Mouse (Mus musculus): ENCODE data around the gene Nebl. TPM values are rescaled to one million over a fixed set of nuclear protein-coding genes. Genes with fewer than 3 reads are reported as not detected.

Nebl gene
- polyA plus RNA-seq, 1 experiment from 2014 or later = 6.3 TPM

DNA sequence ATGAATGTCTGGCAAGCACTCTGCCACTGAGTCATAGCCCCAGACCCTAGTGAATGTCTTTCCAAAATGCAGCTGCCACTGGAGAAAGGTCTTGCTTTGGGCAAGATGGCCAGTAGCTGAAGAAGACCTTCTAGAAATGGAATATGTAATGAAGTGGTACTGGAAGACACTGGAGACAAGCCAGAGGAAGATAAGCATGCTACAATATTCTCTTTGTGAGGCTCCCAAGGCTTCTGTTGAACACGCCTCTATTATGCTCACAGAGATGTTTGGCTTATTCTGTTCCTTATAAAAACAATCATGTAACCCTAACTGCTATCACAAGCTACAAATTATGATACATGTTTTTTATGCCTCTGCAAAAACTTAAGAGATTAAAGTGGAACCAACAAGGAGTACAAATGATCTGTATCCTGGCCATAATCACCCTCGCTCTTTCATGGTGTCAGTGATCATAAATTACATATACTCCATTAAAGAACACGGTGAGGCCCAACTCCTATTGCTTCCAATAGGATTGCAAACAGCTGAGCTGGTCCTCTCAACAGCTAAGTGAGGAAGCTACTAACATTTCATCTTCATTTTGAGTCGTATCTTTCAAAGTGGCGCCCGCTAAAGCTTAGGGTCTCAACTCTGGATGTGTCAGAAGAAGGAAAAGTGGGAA lies 145.8 kb downstream of the Nebl start:
- WGBS = 91% methylated on average over 6 of the region's 6 CpGs
- Histone ChIP-seq H3K27me3 (ENCODE audit: insufficient read depth, poor library complexity, severe bottlenecking) (no peaks in the 10 kb centered on the region), H3K36me3 (no peaks in the 10 kb centered on the region), H3K27ac (no peak overlapping the region), H3K4me3 (no peak overlapping the region), H3K9me3 (no peaks in the 10 kb centered on the region), H3K4me1 (replicated peaks) (no peaks in the 10 kb centered on the region)
- DNase-seq (ENCODE audit: low spot score) = no peak

DNA sequence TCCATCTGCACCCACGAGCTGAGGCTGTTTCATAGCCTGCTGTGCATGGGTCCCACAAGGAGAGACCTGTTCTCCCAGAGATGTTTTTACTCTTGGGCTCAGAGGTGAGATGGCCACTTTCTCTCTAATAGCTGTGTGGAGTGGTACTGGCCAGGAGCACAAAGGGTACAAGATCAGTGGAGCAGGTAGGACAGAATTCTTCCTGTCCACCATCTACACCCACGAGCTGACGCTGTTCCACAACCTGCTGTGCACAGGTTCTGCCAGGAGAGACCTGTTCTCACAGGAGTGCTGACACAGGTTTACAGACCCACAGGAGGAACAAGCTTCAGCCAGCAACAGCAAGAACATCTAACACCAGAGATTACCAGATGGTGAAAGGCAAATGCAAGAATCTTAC lies 155.6 kb downstream of the Nebl start:
- Histone ChIP-seq H3K4me1 (replicated peaks) (no peaks in the 10 kb centered on the region), H3K4me3 (no peak overlapping the region), H3K36me3 (no peaks in the 10 kb centered on the region), H3K27me3 (ENCODE audit: insufficient read depth, poor library complexity, severe bottlenecking) (no peaks in the 10 kb centered on the region), H3K27ac (no peak overlapping the region), H3K9me3 (0 out of 2 replicates have a peak, but pooled peaks cover 4% of the 10 kb centered on the region)
- 72% methylated on average over 3 of the region's 3 CpGs for WGBS
- no peak for DNase-seq (ENCODE audit: low spot score)

DNA sequence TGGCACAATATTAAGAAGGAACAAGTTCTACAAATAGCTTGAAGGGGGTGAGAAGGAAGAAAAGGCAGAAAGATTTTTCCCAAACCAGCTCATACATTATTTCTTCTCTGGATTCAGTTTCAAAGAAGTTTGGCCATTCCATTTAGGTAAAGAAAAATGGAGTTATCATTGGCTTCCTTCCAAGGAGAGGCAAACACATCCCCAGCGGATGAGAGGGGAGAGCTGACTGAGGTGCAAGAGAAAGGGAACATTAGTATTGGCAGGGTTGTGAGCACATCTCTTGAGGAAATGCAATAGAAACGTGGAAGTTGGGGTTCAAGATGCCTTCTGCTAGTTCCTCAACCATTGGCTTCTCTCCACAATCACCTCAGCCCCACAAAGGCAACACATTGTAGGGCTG lies 159.5 kb downstream of the Nebl start:
- Histone ChIP-seq H3K4me3 (no peak overlapping the region), H3K9me3 (no peaks in the 10 kb centered on the region), H3K27ac (no peak overlapping the region), H3K36me3 (no peaks in the 10 kb centered on the region), H3K4me1 (replicated peaks) (no peaks in the 10 kb centered on the region), H3K27me3 (ENCODE audit: insufficient read depth, poor library complexity, severe bottlenecking) (no peaks in the 10 kb centered on the region)
- WGBS = 84% methylated on average over 2 of the region's 2 CpGs
- DNase-seq (ENCODE audit: low spot score) = no peak

DNA sequence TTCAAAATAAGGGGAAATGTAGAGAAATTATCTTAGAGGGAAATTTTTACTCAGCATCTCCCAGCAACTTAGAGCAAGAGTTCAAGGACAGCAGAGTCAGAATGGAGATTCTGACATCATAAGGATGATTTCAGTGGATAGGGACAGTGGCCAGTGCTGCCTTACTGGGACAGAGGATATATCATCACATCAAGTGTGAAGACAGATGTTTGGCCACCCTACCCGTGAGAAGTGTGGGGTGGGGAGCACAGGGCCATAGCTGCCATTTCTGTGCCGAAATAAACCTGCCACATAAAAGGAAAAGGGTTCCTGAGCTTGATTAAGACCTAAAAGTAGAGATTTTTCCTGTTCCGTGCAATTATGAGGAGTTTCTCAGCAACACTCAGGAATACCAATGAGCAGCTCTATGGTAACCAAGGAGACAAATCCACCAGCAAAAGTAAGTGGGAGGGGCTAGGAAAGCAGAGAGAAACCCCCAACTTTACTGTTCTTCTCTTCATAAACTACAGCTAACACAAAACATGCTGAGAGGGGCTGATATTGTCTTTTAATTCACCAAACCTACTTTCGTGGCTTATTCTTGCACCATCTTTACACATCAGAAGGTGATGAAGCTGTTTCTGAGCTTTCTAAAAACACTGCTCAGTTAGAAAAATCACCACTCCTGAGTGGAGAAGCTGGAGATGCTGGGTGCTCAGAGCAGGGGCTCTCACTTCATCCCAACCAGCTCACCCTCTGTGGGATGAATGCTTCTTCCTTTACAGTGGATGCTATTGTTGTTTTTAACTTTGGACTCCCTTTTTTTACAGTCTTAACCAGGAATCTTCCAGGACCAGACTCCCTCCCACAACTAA lies 172.1 kb downstream of the Nebl start:
- H3K27me3 ChIP-seq (ENCODE audit: insufficient read depth, poor library complexity, severe bottlenecking) = no peaks in the 10 kb centered on the region
- H3K27ac ChIP-seq = no peak overlapping the region
- no peak overlapping the region for H3K4me3 ChIP-seq
- H3K4me1 ChIP-seq (replicated peaks) = peaks cover 11% of the 10 kb centered on the region
- no peaks in the 10 kb centered on the region for H3K9me3 ChIP-seq
- H3K36me3 ChIP-seq = no peaks in the 10 kb centered on the region
- no peak for DNase-seq (ENCODE audit: low spot score)
- 55% methylated on average over 4 of the region's 4 CpGs for WGBS

DNA sequence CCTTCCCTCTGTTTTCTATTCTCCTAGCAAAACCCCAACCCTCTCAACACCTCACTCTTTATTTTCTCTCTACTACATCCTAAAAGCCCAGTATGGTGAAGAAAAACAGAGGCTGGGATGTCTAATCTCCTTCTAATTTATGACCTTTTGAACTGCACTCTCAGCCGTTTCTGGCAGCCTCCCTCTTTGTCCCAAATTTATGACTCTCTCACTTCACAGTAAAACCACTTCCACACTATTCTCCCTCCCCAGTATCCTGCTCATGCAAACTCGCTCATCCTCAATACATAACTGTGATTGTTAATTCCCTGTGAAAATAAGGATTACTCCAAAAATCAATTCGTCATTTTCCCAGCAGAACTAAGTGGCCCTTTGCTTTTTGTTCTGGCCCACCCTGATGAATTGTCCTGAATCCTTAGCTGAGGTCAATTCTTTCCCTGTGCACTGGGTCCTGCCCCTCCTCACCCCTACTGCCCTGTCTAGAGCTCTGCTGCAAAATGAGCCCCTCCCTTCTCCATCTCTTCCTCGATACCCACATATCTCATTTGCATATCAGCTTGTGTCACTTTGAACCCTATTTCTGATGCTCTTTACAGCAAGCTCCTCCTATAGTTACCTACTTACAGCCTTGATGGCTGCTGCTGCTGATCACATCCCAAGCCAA lies 181.2 kb downstream of the Nebl start:
- H3K4me1 ChIP-seq (replicated peaks) = peaks cover 6% of the 10 kb centered on the region; the same call in 1 of the 2 replicates
- H3K27ac ChIP-seq = no peak overlapping the region
- 43% methylated on average over 4 of the region's 4 CpGs for WGBS
- DNase-seq (ENCODE audit: low spot score) = no peak
- H3K9me3 ChIP-seq = no peaks in the 10 kb centered on the region
- no peaks in the 10 kb centered on the region for H3K36me3 ChIP-seq
- H3K4me3 ChIP-seq = no peak overlapping the region
- no peaks in the 10 kb centered on the region for H3K27me3 ChIP-seq (ENCODE audit: insufficient read depth, poor library complexity, severe bottlenecking)

DNA sequence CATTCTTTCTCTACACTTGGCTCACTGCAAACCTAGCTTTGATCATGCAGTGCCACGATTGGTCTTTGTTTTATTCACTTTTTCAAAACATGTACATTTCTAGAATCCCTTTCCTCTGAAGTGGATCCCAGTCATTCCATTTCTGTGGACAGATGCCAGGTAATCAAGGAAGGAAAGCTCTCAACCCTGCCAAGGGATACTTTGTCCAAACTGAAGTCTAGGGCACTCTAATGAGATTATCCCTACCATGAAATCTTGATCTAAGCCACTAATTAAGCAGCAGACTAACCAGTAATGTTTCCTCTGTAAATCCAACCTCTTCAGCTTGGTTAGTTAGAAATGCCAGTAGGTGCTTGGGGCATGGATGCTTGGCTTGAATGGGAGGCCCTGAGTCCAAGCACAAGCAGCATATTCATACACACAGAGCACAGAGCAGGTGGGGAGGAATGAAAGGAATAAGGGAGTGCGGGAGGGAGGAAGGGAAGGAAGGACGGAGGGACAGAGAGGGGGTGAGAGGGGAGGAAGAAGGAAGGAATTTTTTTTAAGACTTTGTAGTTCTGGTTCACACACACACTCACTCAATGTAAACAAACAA lies 184.8 kb downstream of the Nebl start:
- H3K4me3 ChIP-seq = no peak overlapping the region
- H3K4me1 ChIP-seq (replicated peaks) = peaks cover 6% of the 10 kb centered on the region; the same call in 1 of the 2 replicates
- no peak overlapping the region for H3K27ac ChIP-seq
- H3K27me3 ChIP-seq (ENCODE audit: insufficient read depth, poor library complexity, severe bottlenecking) = no peaks in the 10 kb centered on the region
- WGBS = 75% methylated on average over 3 of the region's 3 CpGs
- no peaks in the 10 kb centered on the region for H3K36me3 ChIP-seq
- no peak for DNase-seq (ENCODE audit: low spot score)
- H3K9me3 ChIP-seq = no peaks in the 10 kb centered on the region

DNA sequence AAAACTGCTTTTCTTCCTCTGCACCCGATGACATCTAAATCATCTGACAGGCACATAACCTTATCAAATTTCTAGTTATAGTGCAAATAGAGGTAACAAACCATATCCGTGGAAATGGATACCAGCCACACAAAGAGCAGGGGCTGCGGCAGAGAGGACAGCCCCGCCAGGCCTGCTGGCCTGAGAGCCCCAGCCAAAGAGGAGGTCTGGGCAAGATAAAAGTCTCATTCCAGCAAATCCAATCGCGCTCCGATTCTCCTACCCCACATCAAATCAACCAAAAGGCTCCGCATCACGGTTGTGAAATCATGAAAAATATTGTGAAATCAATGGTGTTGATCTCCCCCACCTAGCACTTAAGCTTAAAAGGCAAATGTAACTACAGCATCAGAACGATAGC lies 191.5 kb downstream of the Nebl start:
- Histone ChIP-seq H3K36me3 (no peaks in the 10 kb centered on the region), H3K4me1 (replicated peaks) (peaks cover 6% of the 10 kb centered on the region), H3K4me3 (no peak overlapping the region), H3K27me3 (ENCODE audit: insufficient read depth, poor library complexity, severe bottlenecking) (no peaks in the 10 kb centered on the region), H3K27ac (no peak overlapping the region), H3K9me3 (no peaks in the 10 kb centered on the region)
- DNase-seq (ENCODE audit: low spot score) = no peak
- 64% methylated on average over 10 of the region's 10 CpGs for WGBS

DNA sequence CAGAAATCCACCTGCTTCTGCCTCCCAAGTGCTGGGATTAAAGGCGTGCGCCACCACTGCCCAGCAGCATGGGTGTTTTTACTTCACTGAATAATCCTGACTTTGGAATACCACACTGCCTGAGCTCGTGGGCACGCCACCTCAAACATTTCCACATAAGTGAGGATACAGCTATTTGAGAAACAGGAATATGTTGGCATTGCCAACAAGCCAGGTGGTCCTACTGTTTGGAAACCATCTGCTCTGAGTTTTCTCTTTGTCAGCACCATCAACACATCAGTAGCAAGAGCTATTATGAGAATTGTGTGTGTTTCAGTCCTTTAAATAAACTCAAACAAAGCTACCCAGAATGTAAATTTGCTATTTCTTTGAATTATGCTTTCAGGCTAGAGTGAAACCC lies 192.8 kb downstream of the Nebl start:
- no peaks in the 10 kb centered on the region for H3K9me3 ChIP-seq
- no peaks in the 10 kb centered on the region for H3K27me3 ChIP-seq (ENCODE audit: insufficient read depth, poor library complexity, severe bottlenecking)
- 89% methylated on average over 4 of the region's 4 CpGs for WGBS
- no peak for DNase-seq (ENCODE audit: low spot score)
- no peak overlapping the region for H3K4me3 ChIP-seq
- H3K36me3 ChIP-seq = no peaks in the 10 kb centered on the region
- no peak overlapping the region for H3K27ac ChIP-seq
- H3K4me1 ChIP-seq (replicated peaks) = peaks cover 6% of the 10 kb centered on the region

DNA sequence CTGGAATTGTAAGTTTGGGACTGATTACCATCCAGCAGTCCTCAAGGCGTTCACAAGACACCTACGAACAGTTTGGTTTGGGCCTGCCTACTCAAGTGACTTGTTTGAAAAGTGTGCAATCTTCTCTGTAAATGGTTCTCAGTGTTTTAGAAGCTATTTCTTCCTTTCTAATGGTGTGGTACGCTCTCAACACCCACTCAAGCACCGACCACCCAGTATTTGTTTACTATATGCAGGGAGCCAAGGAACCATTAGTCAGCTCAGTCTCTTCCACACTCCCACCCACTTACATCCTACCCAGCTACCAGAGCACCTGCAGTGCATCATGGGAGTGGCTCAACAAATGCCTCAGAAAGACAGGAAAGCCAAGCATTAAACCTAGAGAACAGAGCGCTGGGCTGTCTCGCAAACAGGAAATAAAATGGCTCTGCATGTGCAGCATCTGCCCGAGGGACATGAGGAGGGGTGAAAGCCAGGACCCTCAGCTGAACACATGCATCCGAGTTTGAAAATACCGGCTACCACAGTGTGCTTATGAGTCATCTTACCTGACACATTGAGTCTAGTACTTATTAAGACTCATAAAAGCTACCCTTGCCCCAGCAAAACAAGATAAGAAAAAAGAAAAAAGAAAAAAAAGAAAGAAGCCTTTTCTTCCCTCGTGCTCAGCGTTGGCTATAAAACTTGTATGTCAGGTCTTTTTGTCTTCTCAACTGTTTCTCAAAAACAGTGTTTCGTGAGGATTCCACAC lies 199.7 kb downstream of the Nebl start:
- H3K4me1 ChIP-seq (replicated peaks) = no peaks in the 10 kb centered on the region; the same call in 1 of the 2 replicates
- no peaks in the 10 kb centered on the region for H3K36me3 ChIP-seq
- no peak for DNase-seq (ENCODE audit: low spot score)
- WGBS = 87% methylated on average over 12 of the region's 12 CpGs
- no peaks in the 10 kb centered on the region for H3K9me3 ChIP-seq
- H3K27me3 ChIP-seq (ENCODE audit: insufficient read depth, poor library complexity, severe bottlenecking) = no peaks in the 10 kb centered on the region
- no peak overlapping the region for H3K27ac ChIP-seq
- no peak overlapping the region for H3K4me3 ChIP-seq

DNA sequence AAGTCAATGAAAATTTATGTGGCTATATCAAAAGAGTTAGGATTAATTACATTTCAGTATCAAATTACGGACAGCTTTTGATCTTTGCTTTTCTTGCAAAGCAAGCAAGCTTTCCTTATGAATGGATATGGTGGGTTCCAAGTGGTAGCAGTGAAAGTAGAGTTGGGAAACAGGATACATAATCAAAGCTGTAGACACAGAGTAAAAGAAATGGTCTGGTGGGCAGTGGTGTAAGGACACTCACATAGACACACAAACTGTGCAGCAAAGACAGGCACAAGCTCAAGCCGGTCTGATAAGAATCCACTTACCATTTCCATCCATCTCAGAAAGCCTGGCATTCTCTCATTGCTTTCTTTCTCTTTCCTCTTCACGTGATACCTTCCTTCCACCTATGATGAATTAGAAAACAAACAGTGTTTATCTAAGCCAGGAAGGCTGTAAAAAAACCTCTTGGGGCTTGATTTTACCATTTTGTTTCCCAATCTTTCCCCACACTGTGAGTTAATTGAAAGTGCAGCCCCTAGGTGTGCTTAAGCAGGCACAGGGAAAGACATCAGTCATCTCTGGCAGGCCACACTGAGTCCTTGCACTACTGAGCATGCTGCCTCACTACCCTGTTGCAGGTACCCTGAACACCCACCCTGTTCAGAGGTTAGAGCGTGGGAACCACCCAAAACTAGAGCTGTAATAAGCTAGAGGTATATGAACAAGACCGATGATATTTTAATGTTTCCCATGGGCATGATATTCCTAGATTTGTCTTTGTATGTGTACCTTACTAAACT lies 205.3 kb downstream of the Nebl start:
- DNase-seq (ENCODE audit: low spot score) = no peak
- Histone ChIP-seq H3K4me3 (no peak overlapping the region), H3K36me3 (no peaks in the 10 kb centered on the region), H3K4me1 (replicated peaks) (peaks cover 20% of the 10 kb centered on the region), H3K9me3 (no peaks in the 10 kb centered on the region), H3K27ac (no peak overlapping the region), H3K27me3 (ENCODE audit: insufficient read depth, poor library complexity, severe bottlenecking) (no peaks in the 10 kb centered on the region)
- 89% methylated on average over 5 of the region's 5 CpGs for WGBS

DNA sequence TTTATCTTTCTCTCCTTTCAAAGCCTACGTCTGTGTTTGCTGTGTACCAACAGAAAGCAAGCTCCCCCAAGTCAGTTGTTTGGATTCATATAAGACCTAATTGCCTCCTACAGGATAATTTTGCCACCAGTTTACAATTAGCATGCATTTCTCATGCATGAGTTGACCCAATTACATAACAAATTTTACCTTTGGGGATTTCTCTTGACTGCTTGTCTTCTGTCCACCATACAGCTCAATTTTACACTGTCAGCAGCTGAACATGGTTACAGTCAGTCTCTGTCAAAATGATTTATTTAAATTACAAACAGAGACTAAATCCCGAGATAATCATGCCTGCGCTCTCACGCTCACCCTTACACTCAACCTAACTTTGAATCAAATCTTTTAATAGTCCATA lies 206.1 kb downstream of the Nebl start:
- no peak overlapping the region for H3K27ac ChIP-seq
- WGBS = 80% methylated on average over 4 of the region's 4 CpGs
- no peak for DNase-seq (ENCODE audit: low spot score)

More for the DNA sequence above, 206.1 kb downstream of the Nebl start:
- H3K27me3 ChIP-seq (ENCODE audit: insufficient read depth, poor library complexity, severe bottlenecking) = no peaks in the 10 kb centered on the region
- H3K36me3 ChIP-seq = no peaks in the 10 kb centered on the region
- no peaks in the 10 kb centered on the region for H3K9me3 ChIP-seq
- peaks cover 20% of the 10 kb centered on the region for H3K4me1 ChIP-seq (replicated peaks)
- no peak overlapping the region for H3K4me3 ChIP-seq
